Mouse (Mus musculus) small intestine, adult 2 months (tissue): Measurements from ENCODE around the gene Lrif1.

Experiments used
- CTCF ChIP-seq: fragments of 200-500 bp; IDR thresholded peaks from 2 replicates; pipeline ENCODE4 v1.5.1; 2012; ENCODE audit warnings: low read depth, mild to moderate bottlenecking, control low read depth, inconsistent platforms, low read length, moderate library complexity, mixed read lengths; ENCODE audit not compliant: insufficient replicate concordance, insufficient read length; ENCODE audit errors: extremely low read depth
- POLR2A ChIP-seq: fragments of 200-500 bp; IDR thresholded peaks from 2 replicates; pipeline ENCODE4 v1.6.1; 2012; ENCODE audit warnings: low read depth, mild to moderate bottlenecking, control low read depth, inconsistent platforms, low read length, moderate library complexity

DNA sequence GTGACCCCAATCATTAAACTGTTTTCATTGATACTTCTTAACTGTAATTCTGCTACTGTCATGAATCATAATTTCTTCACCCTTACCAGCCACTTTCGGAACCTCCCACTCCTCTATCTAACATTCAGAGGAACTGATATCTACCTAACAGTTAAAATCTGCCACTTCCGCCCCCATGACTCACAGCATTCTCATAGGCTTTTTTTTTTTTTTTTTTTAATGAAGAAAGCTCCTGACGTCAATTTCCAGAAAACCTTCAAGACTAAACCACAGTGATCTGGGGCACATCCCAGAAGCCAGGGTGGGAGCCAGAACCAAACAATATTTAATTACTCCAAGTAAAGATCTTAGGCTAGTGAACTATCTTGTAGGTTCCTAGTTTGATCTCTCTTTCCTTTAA, 100.3 kb downstream of the Lrif1 start:
- TF ChIP-seq CTCF (no peak), POLR2A (no peak)
